Mouse (Mus musculus): Measurements from ENCODE around the gene Amph.
"Not testable (repeated sequence)": the region's sequence is repeated elsewhere in the genome, so short reads cannot be mapped to it uniquely, and the experiment has no call there.

The Amph gene

GRCm38 (mm10) chr13:18948171-18949028, at the start of gene Amph:
TSS of gene Amph (plus strand) at chr13:18948205.
- DNase-seq (ENCODE audit: extremely low spot score, low read depth, low spot score), result no peak

GRCm38 (mm10) chr13:18903623-18904022, 44.4 kb upstream of the Amph start:
- no peak for DNase-seq (ENCODE audit: extremely low spot score, low read depth, low spot score)

- DNase-seq (ENCODE audit: extremely low spot score, low read depth, low spot score), result no peak
These were observed 33.2 kb upstream of the Amph start for GRCm38 (mm10) chr13:18914774-18915173.

- DNase-seq (ENCODE audit: extremely low spot score, low read depth, low spot score), result not testable (repeated sequence)
These were observed 14.8 kb upstream of the Amph start for GRCm38 (mm10) chr13:18933191-18933590.

- DNase-seq (ENCODE audit: extremely low spot score, low read depth, low spot score), result no peak
These were observed 319 bp upstream of the Amph start for GRCm38 (mm10) chr13:18947686-18948085.

GRCm38 (mm10) chr13:18949029-18949350, 985 bp downstream of the Amph start:
- DNase-seq (ENCODE audit: extremely low spot score, low read depth, low spot score), result no peak

GRCm38 (mm10) chr13:18949626-18950200, 1.7 kb downstream of the Amph start:
- no peak for DNase-seq (ENCODE audit: extremely low spot score, low read depth, low spot score)

- no peak for DNase-seq (ENCODE audit: extremely low spot score, low read depth, low spot score)
These were observed 5.6 kb downstream of the Amph start for GRCm38 (mm10) chr13:18953575-18953974.

- no peak for DNase-seq (ENCODE audit: extremely low spot score, low read depth, low spot score)
These were observed 8.3 kb downstream of the Amph start for GRCm38 (mm10) chr13:18956065-18956913.

GRCm38 (mm10) chr13:18957028-18957427, 9.0 kb downstream of the Amph start:
- no peak for DNase-seq (ENCODE audit: extremely low spot score, low read depth, low spot score)

GRCm38 (mm10) chr13:18972571-18972970, 24.6 kb downstream of the Amph start:
- no peak for DNase-seq (ENCODE audit: extremely low spot score, low read depth, low spot score)

- DNase-seq (ENCODE audit: extremely low spot score, low read depth, low spot score), result no peak
These were observed 26.3 kb downstream of the Amph start for GRCm38 (mm10) chr13:18974351-18974750.

GRCm38 (mm10) chr13:18987266-18987665, 39.3 kb downstream of the Amph start:
- no peak for DNase-seq (ENCODE audit: extremely low spot score, low read depth, low spot score)

- DNase-seq (ENCODE audit: extremely low spot score, low read depth, low spot score), result no peak
These were observed 40.3 kb downstream of the Amph start for GRCm38 (mm10) chr13:18988323-18988722.

- DNase-seq (ENCODE audit: extremely low spot score, low read depth, low spot score), result no peak
These were observed 41.2 kb downstream of the Amph start for GRCm38 (mm10) chr13:18989185-18989714.

- no peak for DNase-seq (ENCODE audit: extremely low spot score, low read depth, low spot score)
These were observed 54.5 kb downstream of the Amph start for GRCm38 (mm10) chr13:19002502-19002901.

GRCm38 (mm10) chr13:19004406-19004805, 56.4 kb downstream of the Amph start:
- DNase-seq (ENCODE audit: extremely low spot score, low read depth, low spot score), result no peak

- DNase-seq (ENCODE audit: extremely low spot score, low read depth, low spot score), result no peak
These were observed 60.4 kb downstream of the Amph start for GRCm38 (mm10) chr13:19008440-19008839.

- no peak for DNase-seq (ENCODE audit: extremely low spot score, low read depth, low spot score)
These were observed 66.9 kb downstream of the Amph start for GRCm38 (mm10) chr13:19014825-19015375.

GRCm38 (mm10) chr13:19021529-19021928, 73.5 kb downstream of the Amph start:
- DNase-seq (ENCODE audit: extremely low spot score, low read depth, low spot score), result no peak

- DNase-seq (ENCODE audit: extremely low spot score, low read depth, low spot score), result no peak
These were observed 74.3 kb downstream of the Amph start for GRCm38 (mm10) chr13:19022310-19022709.

Data from hindlimb bud, embryonic 11.5 days (tissue).